Mouse (Mus musculus): ENCODE data around the gene Slx4. TPM values are rescaled to one million over a fixed set of nuclear protein-coding genes. Genes with fewer than 3 reads are reported as not detected.

Gene Slx4
- total and polyA plus RNA-seq, 3 experiments: 24.3 to 35.2 TPM; not detected in 1

DNA sequence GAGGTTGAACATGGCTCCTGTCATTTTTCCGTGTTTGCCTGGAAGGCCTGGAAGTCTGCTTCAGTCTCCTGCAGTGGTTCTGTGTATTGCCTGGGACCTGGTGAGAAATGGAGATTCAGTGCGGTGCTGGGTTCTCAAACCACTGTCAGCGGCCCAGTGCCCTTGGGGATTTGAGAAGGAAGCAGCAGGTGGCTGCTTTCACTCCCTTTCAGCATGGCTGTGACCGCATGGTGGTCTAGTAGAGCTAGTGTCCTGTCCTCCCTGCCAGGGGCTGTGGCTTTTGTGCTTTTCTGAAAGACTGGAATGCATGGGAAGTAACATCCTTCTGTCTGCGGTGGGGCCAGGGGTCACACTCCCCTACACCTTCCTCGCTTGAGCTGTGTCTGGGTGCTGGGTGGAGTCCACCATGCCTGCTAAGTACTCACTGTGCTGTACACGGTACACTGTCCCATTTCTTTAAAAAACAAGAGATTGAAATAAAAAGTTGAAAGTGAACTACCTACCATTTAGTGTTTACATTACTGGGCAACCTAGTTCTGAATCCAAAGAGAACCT, 20.3 kb downstream of the Slx4 start:
- H3K4me3 ChIP-seq (ENCODE audit: control insufficient read depth in 1 of 2, insufficient read depth in 1 of 2, low read depth in 2 of 2, low read length in 2 of 2): no peak overlapping the region
- H3K79me2 ChIP-seq (ENCODE audit: control insufficient read depth, insufficient read depth, low read length, poor library complexity): no peaks in the 10 kb centered on the region
- H3K4me1 ChIP-seq (ENCODE audit: control insufficient read depth in 1 of 2, insufficient read depth in 2 of 2, low read length in 2 of 2): peaks cover 0 to 5% of the 10 kb centered on the region in 2 experiments; a peak in 2 of 4 replicates
- peaks cover 6 to 7% of the 10 kb centered on the region in 2 experiments; a peak in 3 of 4 replicates for H3K36me3 ChIP-seq (ENCODE audit: control insufficient read depth in 1 of 2, insufficient read depth in 2 of 2, low read length in 2 of 2)
- no peak for TF ChIP-seq RCOR1 (IDR thresholded peaks at IDR 0.05; ENCODE audit: low read depth, low read length)
- H3K9me3 ChIP-seq (replicated peaks; ENCODE audit: insufficient read depth, low read length): no peaks in the 10 kb centered on the region
- H3K27ac ChIP-seq (ENCODE audit: control insufficient read depth, low read depth, low read length): no peak overlapping the region
- H3K27me3 ChIP-seq (ENCODE audit: control insufficient read depth in 1 of 2, insufficient read depth in 2 of 2, low read length in 2 of 2): no peaks in the 10 kb centered on the region
- H3K9ac ChIP-seq (ENCODE audit: control insufficient read depth, low read depth, low read length, poor library complexity, severe bottlenecking): no peak overlapping the region
- DNase-seq (ENCODE audit: low read depth, low spot score): no peak

DNA sequence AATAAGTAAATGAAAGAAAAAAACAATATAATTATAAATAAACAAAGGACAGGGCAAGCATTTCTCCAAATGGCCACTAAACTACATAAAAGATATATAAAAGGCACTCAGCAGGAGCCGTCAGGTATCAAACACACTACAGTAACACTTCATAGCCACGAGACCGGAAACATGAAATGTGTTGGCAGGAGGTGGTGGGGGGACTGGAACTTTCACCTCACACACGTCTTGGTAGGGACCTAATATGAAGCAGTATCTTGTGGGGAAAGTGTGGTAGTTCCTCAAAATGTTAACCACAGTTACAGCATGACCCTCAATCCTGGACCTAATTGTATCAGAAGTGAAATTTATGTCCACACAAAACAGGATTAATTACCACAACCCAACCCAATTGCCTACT, 21.4 kb downstream of the Slx4 start:
- Histone ChIP-seq H3K9me3 (replicated peaks; ENCODE audit: insufficient read depth, low read length) (no peaks in the 10 kb centered on the region), H3K4me1 (ENCODE audit: control insufficient read depth in 1 of 2, insufficient read depth in 2 of 2, low read length in 2 of 2) (no peaks in the 10 kb centered on the region; a peak in 1 of 4 replicates), H3K9ac (ENCODE audit: control insufficient read depth, low read depth, low read length, poor library complexity, severe bottlenecking) (no peak overlapping the region), H3K4me3 (ENCODE audit: control insufficient read depth in 1 of 2, insufficient read depth in 1 of 2, low read depth in 2 of 2, low read length in 2 of 2) (no peak overlapping the region), H3K27ac (ENCODE audit: control insufficient read depth, low read depth, low read length) (no peak overlapping the region), H3K36me3 (ENCODE audit: control insufficient read depth in 1 of 2, insufficient read depth in 2 of 2, low read length in 2 of 2) (peaks cover 0 to 7% of the 10 kb centered on the region in 2 experiments; a peak in 2 of 4 replicates), H3K79me2 (ENCODE audit: control insufficient read depth, insufficient read depth, low read length, poor library complexity) (no peaks in the 10 kb centered on the region), H3K27me3 (ENCODE audit: control insufficient read depth in 1 of 2, insufficient read depth in 2 of 2, low read length in 2 of 2) (no peaks in the 10 kb centered on the region)
- peak; percentile 34 for DNase-seq (ENCODE audit: low read depth, low spot score)
- TF ChIP-seq ZMIZ1 (IDR thresholded peaks at IDR 0.05; ENCODE audit: low read depth, low read length): no peak
- TF ChIP-seq BHLHE40 (IDR thresholded peaks at IDR 0.05; ENCODE audit: borderline replicate concordance, low read depth, low read length): no peak
- no peak for TF ChIP-seq CHD1 (IDR thresholded peaks at IDR 0.05; ENCODE audit: low read depth, low read length)
- no peak for TF ChIP-seq NELFE (IDR thresholded peaks at IDR 0.05; ENCODE audit: low read depth, low read length)
- no peak for TF ChIP-seq RAD21 (IDR thresholded peaks at IDR 0.05; ENCODE audit: low read depth, low read length)
- no peak for TF ChIP-seq HCFC1 (IDR thresholded peaks at IDR 0.05; ENCODE audit: low read depth, low read length)
- no peak for TF ChIP-seq MEF2A (IDR thresholded peaks at IDR 0.05; ENCODE audit: extremely low read depth, insufficient replicate concordance, low read depth, low read length, poor library complexity, severe bottlenecking)
- TF ChIP-seq CTCF (IDR thresholded peaks at IDR 0.05 in 2 of 3, conservative IDR thresholded peaks at IDR 0.05 in 1 of 3; ENCODE audit: control insufficient read depth in 1 of 3, insufficient read depth in 1 of 3, low read depth in 2 of 3, low read length in 3 of 3, poor library complexity in 1 of 3, severe bottlenecking in 1 of 3): no peak
- no peak for TF ChIP-seq EP300 (IDR thresholded peaks at IDR 0.05; ENCODE audit: low read depth in 1 of 2, low read length in 2 of 2)

DNA sequence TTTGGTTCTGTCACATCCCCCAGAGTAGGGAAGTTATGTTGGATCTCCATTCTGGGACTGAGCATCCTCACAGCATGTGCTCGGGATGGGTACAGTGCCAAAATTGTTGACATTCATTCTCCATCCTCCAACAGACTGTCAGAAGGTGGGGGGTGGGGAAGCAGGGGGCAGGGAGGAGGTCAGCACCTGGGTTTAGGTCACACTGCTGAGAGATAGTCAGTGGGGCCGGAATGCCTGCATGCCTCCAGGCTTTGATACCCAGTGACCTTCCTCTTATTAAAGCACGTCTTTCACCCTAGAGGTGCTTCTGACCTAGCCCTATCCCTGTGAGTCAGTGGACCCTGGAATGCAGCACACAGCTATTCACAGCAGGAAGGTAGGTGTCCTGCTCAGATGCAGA, 26.9 kb downstream of the Slx4 start:
- no peaks in the 10 kb centered on the region for H3K9me3 ChIP-seq (replicated peaks; ENCODE audit: insufficient read depth, low read length)
- no peaks in the 10 kb centered on the region for H3K27me3 ChIP-seq (ENCODE audit: control insufficient read depth in 1 of 2, insufficient read depth in 2 of 2, low read length in 2 of 2)
- H3K9ac ChIP-seq (ENCODE audit: control insufficient read depth, low read depth, low read length, poor library complexity, severe bottlenecking): no peak overlapping the region
- no peak overlapping the region for H3K27ac ChIP-seq (ENCODE audit: control insufficient read depth, low read depth, low read length)
- no peak for TF ChIP-seq MEF2A (IDR thresholded peaks at IDR 0.05; ENCODE audit: extremely low read depth, insufficient replicate concordance, low read depth, low read length, poor library complexity, severe bottlenecking)
- TF ChIP-seq ZC3H11A (IDR thresholded peaks at IDR 0.05; ENCODE audit: low read depth, low read length): no peak
- no peak for TF ChIP-seq TCF12 (IDR thresholded peaks at IDR 0.05; ENCODE audit: low read depth, low read length)
- no peaks in the 10 kb centered on the region for H3K4me1 ChIP-seq (ENCODE audit: control insufficient read depth in 1 of 2, insufficient read depth in 2 of 2, low read length in 2 of 2)
- H3K36me3 ChIP-seq (ENCODE audit: control insufficient read depth in 1 of 2, insufficient read depth in 2 of 2, low read length in 2 of 2): peaks cover 0 to 2% of the 10 kb centered on the region in 2 experiments; a peak in 2 of 4 replicates
- no peaks in the 10 kb centered on the region for H3K79me2 ChIP-seq (ENCODE audit: control insufficient read depth, insufficient read depth, low read length, poor library complexity)
- H3K4me3 ChIP-seq (ENCODE audit: control insufficient read depth in 1 of 2, insufficient read depth in 1 of 2, low read depth in 2 of 2, low read length in 2 of 2): no peak overlapping the region
- no peak for DNase-seq (ENCODE audit: low read depth, low spot score)

Measured in MEL (cell line).